Mouse (Mus musculus) kidney, postnatal 10 days (tissue): ENCODE data around the gene Sipa1l3.

Source experiments
- DNase-seq: peaks from one replicate; pipeline ENCODE4 v3.0.0; 2021; ENCODE audit warnings: mixed read lengths

Gene Sipa1l3

DNA sequence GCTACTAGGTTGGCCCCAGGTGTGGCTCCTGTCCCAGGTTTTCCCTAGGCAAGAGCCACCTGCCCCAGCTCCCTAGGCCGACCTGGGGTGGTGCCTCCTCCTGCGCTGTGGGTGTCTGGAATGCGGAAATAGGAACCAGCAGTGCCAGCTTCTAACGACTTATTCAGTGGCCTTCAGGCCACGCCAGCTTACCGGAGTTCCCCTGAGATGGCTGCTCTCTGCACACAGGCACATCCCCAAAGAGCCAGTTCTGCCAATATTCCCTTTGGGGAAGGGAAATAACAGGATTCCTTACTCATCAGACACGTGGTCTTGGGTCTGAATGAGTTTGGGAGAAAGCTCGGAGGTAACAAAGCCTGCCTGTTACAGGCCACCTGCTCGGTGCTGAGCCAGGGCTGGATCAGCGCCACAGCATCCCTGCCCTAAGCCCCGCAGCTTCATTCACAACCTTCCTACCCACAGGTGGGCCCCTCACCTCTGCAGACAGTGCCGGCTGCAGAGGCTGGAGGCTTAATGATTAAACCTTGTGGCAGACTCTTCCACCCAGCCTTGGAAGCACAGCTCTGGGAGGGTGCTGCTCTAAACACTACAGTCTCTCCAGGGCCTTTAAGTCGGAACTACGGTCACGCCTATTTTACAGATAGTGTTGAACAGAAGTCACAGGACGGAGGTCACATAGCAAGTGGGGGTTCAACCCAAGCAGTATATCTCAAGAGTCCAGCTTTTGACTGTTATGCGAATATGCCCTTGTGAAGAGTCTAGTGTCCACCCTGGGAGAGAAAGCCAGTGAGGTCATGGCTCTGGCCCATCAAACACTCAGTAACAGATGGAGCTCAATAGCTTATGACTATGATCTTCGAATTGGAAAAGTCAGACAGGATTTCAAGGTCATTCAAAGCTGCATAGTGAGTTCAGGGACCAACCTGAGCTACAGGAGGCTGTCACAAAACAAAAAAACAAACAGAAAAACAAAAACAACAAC is 12.8 kb downstream of the Sipa1l3 start:
- DNase-seq = peak; percentile 73

DNA sequence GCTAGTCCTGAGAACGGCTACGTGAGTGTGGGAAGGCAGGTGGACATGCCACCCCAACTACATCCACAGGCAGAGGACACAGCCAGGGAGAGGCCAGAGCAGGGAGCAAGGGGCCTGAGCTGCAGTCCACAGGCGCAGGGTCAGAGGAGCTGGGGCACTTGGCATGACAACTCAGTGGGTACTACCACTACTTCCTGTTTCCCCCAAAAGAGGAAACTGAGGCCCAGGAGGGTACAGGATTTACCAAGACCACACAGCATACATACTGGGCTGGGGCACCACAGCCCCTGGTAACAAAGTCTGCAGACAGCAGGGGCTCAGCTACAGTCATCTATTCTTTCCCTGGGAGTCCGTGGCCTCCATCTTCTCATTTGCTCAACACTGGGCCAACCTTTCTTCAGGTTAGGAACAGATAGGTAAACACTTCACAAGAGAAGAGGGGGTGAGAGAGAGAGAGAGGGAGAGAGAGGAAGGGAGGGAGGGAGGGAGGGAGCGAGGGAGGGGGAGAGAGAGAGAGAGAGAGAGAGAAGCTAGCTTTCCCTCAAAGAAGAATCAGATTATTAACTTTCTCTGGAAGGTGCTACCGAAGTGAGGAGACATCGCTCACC is 13.7 kb downstream of the Sipa1l3 start:
- DNase-seq = no peak

DNA sequence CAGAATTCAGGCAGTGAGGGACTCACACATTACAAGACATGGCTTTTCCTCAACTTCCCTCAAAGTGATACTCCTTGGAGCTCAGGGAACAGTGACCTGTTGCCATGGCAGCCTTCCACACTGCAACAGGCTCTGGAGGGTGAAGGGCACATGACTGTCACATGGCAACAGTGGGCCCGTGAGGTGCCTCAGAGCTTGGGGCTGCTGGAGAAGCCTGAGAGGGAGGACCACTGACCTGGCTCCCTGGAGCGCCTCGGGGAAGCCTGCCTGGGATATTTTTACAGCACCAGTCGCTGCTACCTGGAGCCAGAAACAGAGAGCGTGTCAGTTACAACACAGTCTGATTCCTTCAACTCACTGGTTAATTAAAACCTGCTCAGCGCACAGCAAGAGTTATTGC is 14.8 kb downstream of the Sipa1l3 start:
- peak; percentile 59 for DNase-seq

DNA sequence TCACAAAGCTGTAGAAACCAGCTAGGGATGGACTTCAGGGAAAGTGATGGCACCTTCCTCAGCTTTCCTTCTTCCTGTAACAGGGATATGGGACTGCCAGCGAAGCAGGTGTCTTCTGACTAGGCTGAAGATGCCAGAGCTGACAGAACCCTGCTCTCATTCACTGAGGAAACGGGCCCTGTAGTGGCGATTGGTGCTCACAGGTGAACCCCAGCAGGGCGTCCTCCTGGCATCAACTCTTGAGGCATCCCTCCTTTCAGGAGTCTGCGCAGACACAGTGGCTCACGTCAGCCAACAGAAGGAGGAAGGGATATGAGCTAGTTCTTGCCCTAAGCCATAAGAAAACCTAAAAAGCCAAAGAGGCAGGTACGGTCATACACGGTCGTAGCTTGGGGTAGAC is 17.2 kb downstream of the Sipa1l3 start:
- DNase-seq = no peak

- no peak for DNase-seq
Measured at GRCm38 (mm10) chr7:29499071-29499470, 19.4 kb downstream of the Sipa1l3 start.

DNA sequence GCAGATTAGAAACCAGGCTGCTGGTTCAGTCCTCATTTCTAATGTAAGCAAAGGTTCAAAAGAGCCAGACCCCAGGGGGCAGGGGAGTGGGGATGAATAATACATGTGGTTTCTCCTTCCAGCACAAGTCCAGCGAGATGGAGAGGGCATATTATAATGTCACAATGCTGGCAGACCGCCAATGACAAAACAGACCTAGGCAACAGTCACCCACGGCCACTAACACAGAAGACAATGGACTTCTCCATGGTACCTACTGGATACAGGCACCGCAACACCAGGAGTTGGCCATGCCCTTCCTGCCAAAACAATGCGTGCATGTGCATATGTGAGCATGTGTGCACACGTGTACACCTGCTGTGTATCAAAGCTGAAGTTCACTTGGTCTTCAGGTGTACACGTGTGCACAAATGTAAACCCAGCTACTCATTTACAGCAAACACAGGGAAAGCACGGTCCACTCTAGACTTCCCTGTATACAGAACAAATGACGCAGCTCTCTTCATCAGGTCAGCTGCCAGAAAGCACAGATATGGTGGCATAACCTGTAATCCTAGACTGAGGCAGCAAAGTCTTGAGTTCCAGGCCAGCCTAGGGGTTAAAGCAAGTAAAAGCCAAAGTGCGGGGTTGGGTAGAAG is 21.4 kb downstream of the Sipa1l3 start:
- peak; percentile 70 for DNase-seq

DNA sequence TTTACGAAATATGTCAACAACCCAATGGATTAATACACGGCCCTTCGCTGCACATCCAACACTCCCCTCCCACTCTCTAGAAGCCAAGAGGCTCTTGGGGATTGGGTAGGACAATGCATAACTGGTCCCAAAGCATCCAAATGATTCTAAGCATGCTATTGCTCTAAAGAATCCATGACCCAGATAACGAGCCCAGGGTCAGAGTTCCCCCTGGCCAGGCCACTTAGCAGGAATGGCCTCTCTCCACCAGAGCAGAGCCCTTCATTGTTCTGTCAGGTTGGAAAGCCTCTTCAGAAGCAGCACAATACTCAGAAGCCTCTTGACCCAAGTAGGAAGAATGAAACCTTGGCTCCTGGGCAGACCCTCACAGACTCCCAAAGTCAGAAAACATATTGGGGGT is 22.1 kb downstream of the Sipa1l3 start:
- DNase-seq = no peak

DNA sequence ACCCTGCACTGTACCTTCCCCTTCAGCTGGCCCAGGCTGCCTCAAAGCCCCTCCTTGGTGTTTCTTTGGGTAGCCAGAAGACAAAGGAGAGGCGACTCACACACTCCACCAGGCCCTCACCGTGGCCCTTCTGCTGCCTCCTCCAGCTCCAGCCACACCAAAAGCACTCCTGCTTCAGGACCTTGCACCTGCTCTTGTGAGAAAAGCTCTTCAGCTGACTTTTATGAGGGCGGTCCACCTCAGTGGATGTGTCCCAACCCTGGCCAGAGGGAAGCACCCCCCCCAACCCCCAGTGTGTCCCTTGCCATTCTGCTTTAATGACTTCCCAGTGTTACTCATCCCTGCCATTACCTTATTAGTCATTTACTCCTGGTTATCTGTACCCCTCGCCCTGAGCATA is 22.6 kb downstream of the Sipa1l3 start:
- no peak for DNase-seq

GRCm38 (mm10) chr7:29494854-29495253 is 23.6 kb downstream of the Sipa1l3 start:
- no peak for DNase-seq

DNA sequence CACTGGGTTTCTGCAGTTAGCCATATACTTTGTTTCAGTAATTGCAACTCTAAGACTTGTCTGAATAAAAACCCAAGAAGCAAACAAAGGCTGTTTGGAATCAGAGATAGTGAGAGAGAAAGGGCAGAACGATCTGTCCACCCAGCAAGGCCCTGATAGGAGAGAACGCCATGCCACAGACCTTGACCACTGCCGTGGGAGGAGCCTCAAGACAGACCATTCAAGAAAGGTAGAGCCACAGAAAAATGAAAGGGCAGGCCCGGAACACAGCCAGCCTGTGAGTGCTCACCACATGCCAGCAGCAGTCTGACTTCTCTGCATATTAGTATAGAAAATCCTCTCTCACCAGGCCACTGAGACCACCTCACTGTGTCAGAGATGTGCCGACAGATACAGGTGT is 24.4 kb downstream of the Sipa1l3 start:
- DNase-seq = no peak

GRCm38 (mm10) chr7:29492992-29493391 is 25.4 kb downstream of the Sipa1l3 start:
- DNase-seq = no peak

- no peak for DNase-seq
Measured at GRCm38 (mm10) chr7:29491861-29492260, 26.6 kb downstream of the Sipa1l3 start.

- DNase-seq = no peak
Measured at GRCm38 (mm10) chr7:29491471-29491755, 27.0 kb downstream of the Sipa1l3 start.

DNA sequence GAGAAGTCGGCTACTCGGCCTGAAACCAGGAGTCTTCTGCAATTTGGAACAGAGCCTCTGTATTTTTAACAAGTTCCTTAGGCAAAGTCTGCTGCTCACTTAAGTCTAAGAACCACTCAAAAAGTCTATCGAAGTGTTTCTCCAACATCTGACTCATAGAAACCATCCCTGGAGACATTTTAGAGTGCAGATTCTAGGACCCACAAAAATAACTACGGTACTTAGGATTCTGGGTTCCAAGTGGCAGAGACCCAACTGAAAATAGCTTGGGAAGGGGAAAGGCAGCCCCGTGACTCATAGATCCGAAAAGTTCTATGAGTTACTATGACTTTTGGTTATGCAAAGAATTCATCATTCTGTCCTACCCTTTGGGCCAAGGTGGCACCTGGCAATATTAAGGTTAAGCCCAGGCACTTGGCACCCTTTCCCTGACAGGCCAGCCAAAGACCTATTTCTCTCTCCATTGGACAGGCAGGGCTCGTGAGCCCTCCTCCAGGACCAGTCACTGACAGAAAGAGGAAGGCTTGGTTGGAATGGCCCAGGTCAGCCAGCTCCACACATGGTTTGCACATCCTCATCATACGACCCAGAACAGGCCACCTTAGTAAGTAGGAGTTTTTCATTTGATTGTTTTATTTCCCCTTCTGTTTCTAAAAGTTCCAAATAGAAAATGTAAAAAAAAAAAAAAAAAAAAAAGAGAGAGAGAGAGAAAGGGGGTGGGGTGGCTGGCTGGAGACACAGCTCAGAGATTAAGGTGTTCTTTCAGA is 27.6 kb downstream of the Sipa1l3 start:
- no peak for DNase-seq

GRCm38 (mm10) chr7:29489851-29490250 is 28.6 kb downstream of the Sipa1l3 start:
- no peak for DNase-seq

DNA sequence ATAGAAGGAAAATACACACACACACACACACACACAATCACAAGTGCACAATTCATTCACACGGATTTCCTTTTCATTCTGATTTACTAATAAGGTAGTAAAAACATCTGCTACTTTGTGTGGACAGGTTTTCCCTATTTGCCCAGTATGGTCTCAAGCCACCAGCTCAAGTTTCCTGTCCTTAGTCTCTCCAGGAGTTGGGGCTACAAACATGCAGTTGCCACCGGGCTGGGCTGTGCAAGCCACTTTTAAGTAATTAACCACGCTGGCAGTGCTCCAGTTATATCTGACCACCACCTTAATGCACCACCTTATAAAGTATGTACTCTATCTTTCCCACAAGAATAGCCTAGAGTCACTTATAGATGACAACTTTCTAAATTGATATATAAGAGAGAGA is 29.1 kb downstream of the Sipa1l3 start:
- DNase-seq = no peak

- DNase-seq = no peak
Measured at GRCm38 (mm10) chr7:29486753-29487152, 31.7 kb downstream of the Sipa1l3 start.

DNA sequence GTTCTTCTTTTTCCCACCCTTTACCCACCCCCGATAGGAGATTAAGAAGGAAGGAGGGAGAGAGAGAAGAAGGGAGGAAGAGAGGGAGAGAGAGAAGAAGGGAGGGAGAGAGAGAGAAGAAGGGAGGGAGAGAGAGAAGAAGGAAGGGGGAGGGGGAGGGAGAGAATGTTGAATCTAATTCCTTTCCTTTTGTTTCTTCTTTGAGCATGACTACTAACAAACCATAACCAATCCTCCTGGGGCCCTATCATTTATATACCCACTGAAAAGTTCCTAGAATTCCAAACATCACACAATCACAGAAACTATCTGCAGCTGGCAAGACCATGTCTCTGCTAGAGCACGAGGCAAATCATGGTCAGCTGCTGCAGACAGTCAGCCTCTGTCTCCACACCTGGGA is 32.7 kb downstream of the Sipa1l3 start:
- no peak for DNase-seq

DNA sequence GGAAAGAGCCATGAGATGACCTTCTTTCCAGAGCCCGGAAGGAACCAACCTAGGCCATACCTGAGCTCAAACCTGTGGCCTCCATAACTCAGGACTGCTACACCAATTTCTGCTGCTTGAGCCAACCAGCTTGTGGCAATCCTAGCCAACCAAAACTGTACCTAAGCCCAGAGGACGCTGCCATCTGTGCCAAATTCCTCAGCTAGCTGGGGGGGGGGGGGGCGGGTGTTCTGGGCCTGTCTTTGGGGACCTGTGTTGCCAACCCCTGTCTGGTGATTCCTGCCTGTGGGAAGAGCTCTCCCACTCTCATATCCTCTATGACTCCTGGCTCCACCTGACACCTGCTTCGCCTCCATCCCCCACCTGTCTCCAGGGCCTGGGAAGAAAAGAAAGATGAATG is 34.9 kb downstream of the Sipa1l3 start:
- no peak for DNase-seq

GRCm38 (mm10) chr7:29481345-29482155 is 36.9 kb downstream of the Sipa1l3 start:
- peak; percentile 36 for DNase-seq

DNA sequence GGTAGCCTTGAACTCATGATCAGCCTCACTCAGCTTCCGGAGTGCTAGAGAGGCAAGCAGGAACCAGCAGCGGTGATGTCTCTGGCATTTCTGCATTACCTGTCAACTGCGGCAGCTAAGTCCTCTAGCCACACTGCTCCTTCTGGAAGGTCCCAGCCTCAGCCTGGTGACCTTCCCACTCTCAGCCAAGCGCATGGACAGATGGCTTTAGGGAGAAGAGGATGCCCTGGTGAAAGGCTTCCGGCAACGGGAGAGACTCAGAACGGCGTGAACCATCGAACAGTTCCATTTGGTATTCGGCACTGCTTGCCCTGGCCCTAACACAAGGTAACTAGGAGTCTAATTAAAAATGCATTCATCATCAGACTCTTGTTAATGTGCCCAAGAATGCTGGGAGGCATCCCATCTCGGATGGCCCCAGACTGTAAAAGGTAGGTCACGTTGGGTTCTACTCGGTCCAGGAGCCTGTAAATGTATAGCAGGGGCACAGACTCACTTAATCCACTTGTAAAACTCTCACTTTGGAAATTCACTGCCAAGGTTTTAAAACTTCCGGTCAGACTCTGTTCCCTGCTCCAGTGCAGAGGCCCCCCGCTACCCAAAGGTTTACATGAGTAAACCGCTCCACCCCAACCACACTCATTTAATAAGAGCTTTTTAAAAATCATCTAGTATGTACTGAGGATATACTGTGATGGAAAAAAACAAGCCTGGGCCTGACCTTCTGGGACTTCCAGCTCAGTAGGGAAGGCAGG is 37.7 kb downstream of the Sipa1l3 start:
- no peak for DNase-seq

- no peak for DNase-seq
Measured at GRCm38 (mm10) chr7:29480183-29480582, 38.3 kb downstream of the Sipa1l3 start.
